7 mouse cellular contexts compared by ENCODE assay signal in the genomic region with DNA sequence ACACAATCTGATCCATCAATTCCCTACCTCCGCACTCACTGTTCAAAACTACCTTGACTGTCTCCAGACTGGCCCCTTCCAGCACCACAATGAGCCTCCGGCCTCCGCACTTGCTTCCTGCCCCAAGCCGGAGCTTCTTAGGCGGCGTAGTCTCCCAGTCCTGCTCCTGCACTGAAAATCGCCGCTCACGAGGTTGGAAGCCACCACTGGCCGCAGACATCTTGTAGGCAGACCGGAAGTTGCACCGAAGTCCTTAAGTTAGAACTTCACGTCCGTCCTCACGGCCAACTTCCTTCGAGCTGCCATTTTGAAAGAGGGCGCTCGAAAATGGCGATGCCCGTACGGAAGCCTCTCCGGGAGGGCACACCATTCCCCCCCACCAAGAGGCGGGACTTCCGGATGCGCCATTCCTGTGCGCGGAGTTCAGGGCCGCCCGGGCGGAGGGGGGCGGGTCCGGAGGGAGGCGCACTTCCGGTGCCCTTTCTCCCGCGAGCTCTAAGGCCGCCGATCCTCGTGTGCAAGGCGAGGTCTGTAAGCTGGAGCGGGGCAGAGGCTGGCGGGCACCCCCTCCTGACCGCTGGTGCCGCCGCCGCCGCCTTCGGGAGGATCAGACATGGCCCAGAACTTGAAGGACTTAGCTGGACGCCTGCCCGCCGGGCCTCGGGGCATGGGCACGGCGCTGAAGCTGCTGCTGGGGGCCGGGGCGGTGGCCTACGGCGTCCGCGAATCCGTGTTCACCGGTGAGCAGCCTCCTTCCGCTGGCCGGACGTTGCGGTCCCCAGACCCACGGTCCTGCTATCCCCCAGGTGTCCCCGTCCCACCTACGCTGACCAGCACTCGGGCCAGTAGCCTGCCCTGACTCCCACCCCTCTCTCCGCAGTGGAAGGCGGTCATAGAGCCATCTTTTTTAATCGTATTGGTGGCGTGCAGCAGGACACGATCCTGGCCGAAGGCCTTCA. TPM values are rescaled to one million over a fixed set of nuclear protein-coding genes. Genes with fewer than 3 reads are reported as not detected.
A peak's percentile ranks its signal among the peaks of the same experiment; 100 is the strongest.
DNase-seq lines count a peak whose midpoint lies in the region; ATAC-seq lines count a peak whose summit lies in the region.

A gene (minus strand): TSS at position 355 of the 959 bp plus-strand sequence.
A gene (plus strand): TSS at position 513 of the 959 bp plus-strand sequence.

- H3K27ac ChIP-seq in embryonic facial prominence, embryonic 12.5 days, result peak within 1 kb of the TSS; percentile 83
- peak within 1 kb of the TSS; percentile 73 for H3K27ac ChIP-seq in limb, embryonic 11.5 days (replicated peaks; ENCODE audit: low read depth, low read length)
- H3K27ac ChIP-seq in midbrain, embryonic 14.5 days (replicated peaks; ENCODE audit: low read depth, low read length), result peak within 1 kb of the TSS; percentile 81

- peak within 1 kb of the TSS; percentile 95 for H3K4me2 ChIP-seq in embryonic facial prominence, embryonic 12.5 days (replicated peaks)
- peak within 1 kb of the TSS; percentile 91 for H3K4me2 ChIP-seq in limb, embryonic 11.5 days (ENCODE audit: low read depth, severe bottlenecking)
- peak within 1 kb of the TSS; percentile 66 for H3K4me2 ChIP-seq in midbrain, embryonic 14.5 days (ENCODE audit: low read length)

- no peaks in the 10 kb centered on the region for H3K9me3 ChIP-seq in embryonic facial prominence, embryonic 12.5 days
- H3K9me3 ChIP-seq in limb, embryonic 11.5 days (ENCODE audit: control insufficient read depth, low read length), result no peaks in the 10 kb centered on the region
- no peaks in the 10 kb centered on the region for H3K9me3 ChIP-seq in midbrain, embryonic 14.5 days (ENCODE audit: control insufficient read depth, low read length)

- H3K4me1 ChIP-seq in embryonic facial prominence, embryonic 12.5 days, result peaks cover 23% of the 10 kb centered on the region
- H3K4me1 ChIP-seq in limb, embryonic 11.5 days (ENCODE audit: control insufficient read depth, insufficient read depth, low read length), result peaks cover 17% of the 10 kb centered on the region
- peaks cover 28% of the 10 kb centered on the region for H3K4me1 ChIP-seq in midbrain, embryonic 14.5 days (ENCODE audit: control insufficient read depth, insufficient read depth, low read length)

- under 1% methylated on average over 73 of the region's 76 CpGs for WGBS in embryonic facial prominence, embryonic 12.5 days
- WGBS in limb, embryonic 11.5 days, result under 1% methylated on average over 76 of the region's 76 CpGs
- under 1% methylated on average over 74 of the region's 76 CpGs for WGBS in midbrain, embryonic 14.5 days

- peak; percentile 96 for ATAC-seq in embryonic facial prominence, embryonic 12.5 days (ENCODE audit: insufficient number of reproducible peaks, insufficient read depth, low FRiP score, low TSS enrichment)
- ATAC-seq in limb, embryonic 11.5 days (ENCODE audit: insufficient number of reproducible peaks, low FRiP score, low TSS enrichment, low read depth), result peak; percentile 95
- peak; percentile 98 for ATAC-seq in midbrain, embryonic 14.5 days (ENCODE audit: low FRiP score, low TSS enrichment)

- H3K9ac ChIP-seq in embryonic facial prominence, embryonic 12.5 days, result peak within 1 kb of the TSS; percentile 92
- H3K9ac ChIP-seq in limb, embryonic 11.5 days (ENCODE audit: low read length), result peak within 1 kb of the TSS; percentile 84
- peak within 1 kb of the TSS; percentile 90 for H3K9ac ChIP-seq in midbrain, embryonic 14.5 days (replicated peaks; ENCODE audit: low read length)

- peak; percentile 98 for DNase-seq in adrenal gland, postnatal 25 days
- DNase-seq in heart, adult 11 months, result peak; percentile 100
- peak; percentile 99 for DNase-seq in kidney, adult 18-20 months
- peak; percentile 99 for DNase-seq in limb, embryonic 11.5 days (ENCODE audit: low spot score)
- DNase-seq in midbrain, embryonic 14.5 days, result peak; percentile 99
- peak; percentile 95 to 97 for DNase-seq in spleen, adult 18-20 months

- peak within 1 kb of the TSS; percentile 94 for H3K4me3 ChIP-seq in embryonic facial prominence, embryonic 12.5 days
- H3K4me3 ChIP-seq in limb, embryonic 11.5 days (ENCODE audit: low read depth, low read length), result peak within 1 kb of the TSS; percentile 98
- peak within 1 kb of the TSS; percentile 94 for H3K4me3 ChIP-seq in midbrain, embryonic 14.5 days (replicated peaks; ENCODE audit: low read depth, low read length)

- H3K36me3 ChIP-seq in embryonic facial prominence, embryonic 12.5 days, result peaks cover 47% of the 10 kb centered on the region
- H3K36me3 ChIP-seq in limb, embryonic 11.5 days (ENCODE audit: control insufficient read depth, insufficient read depth, low read length), result peaks cover 22% of the 10 kb centered on the region
- H3K36me3 ChIP-seq in midbrain, embryonic 14.5 days (ENCODE audit: control insufficient read depth, insufficient read depth, low read length), result peaks cover 45% of the 10 kb centered on the region

- H3K27me3 ChIP-seq in embryonic facial prominence, embryonic 12.5 days, result no peaks in the 10 kb centered on the region
- H3K27me3 ChIP-seq in limb, embryonic 11.5 days (ENCODE audit: control insufficient read depth, insufficient read depth, low read length), result no peaks in the 10 kb centered on the region
- no peaks in the 10 kb centered on the region for H3K27me3 ChIP-seq in midbrain, embryonic 14.5 days (ENCODE audit: control insufficient read depth, insufficient read depth, low read length)

RNA-seq across cellular contexts. Expression of the first gene that starts in this region (rescaled TPM):
- total RNA-seq in adrenal gland, postnatal 25 days (2021), result 81.8 and 82.8 TPM in 2 replicates
- polyA plus RNA-seq in embryonic facial prominence, embryonic 12.5 days (2016; fragmentation: Nextera tagmentation; extraction: Ambion mirVana), result 192 and 199 TPM in 2 replicates
- polyA plus RNA-seq in limb, embryonic 11.5 days (2014; fragmentation: Nextera tagmentation; extraction: Ambion mirVana), result 244 and 253 TPM in 2 replicates
- 111 and 120 TPM in 2 replicates for polyA plus RNA-seq in midbrain, embryonic 14.5 days (2014; fragmentation: Nextera tagmentation; extraction: Ambion mirVana)

RNA-seq across cellular contexts. Expression of the second gene that starts in this region (rescaled TPM):
- total RNA-seq in adrenal gland, postnatal 25 days (2021), result 302 and 348 TPM in 2 replicates
- 359 and 370 TPM in 2 replicates for polyA plus RNA-seq in embryonic facial prominence, embryonic 12.5 days (2016; fragmentation: Nextera tagmentation; extraction: Ambion mirVana)
- polyA plus RNA-seq in limb, embryonic 11.5 days (2014; fragmentation: Nextera tagmentation; extraction: Ambion mirVana), result 424 and 427 TPM in 2 replicates
- 249 and 250 TPM in 2 replicates for polyA plus RNA-seq in midbrain, embryonic 14.5 days (2014; fragmentation: Nextera tagmentation; extraction: Ambion mirVana)

Comparison
In these comparisons a context has a peak if more than half of its experiments do, and no peak if none do; other contexts are left out.
1. Peak in every context shown above with its lines: DNase-seq, ATAC-seq, H3K4me3 ChIP-seq and H3K27ac ChIP-seq.